Mouse (Mus musculus): ENCODE measurements around the gene Fcgr4.

DNA sequence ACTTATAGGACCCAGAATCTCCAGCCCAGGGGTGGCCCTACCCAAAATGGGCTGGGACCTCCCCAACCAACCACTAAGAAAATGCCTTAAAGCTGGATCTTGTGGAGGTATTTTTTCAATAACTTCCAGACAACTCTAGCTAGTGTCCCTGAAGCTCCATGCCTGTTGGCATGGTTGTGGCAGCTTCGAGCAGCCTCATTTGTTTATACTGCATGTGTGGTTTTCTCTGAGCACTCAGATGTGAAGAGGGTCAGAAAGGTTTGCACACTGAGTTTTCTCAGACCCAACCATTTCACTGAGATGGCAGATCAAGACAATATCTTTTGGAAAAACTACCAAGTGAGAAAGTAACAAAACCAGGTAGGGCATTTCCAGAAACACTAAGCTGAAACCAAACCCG, 36.4 kb upstream of the Fcgr4 start:
- no peak for TF ChIP-seq CTCF (IDR thresholded peaks at IDR 0.05; ENCODE audit: low read depth, low read length)
- TF ChIP-seq GATA1 (IDR thresholded peaks at IDR 0.05; ENCODE audit: borderline replicate concordance, low read length) = no peak
- no peak for TF ChIP-seq TAL1 (conservative IDR thresholded peaks at IDR 0.05; ENCODE audit: low read depth, low read length)
- TF ChIP-seq POLR2AphosphoS5 (IDR thresholded peaks at IDR 0.05; ENCODE audit: insufficient replicate concordance, low read depth, low read length) = no peak

Measured in G1E (cell line).